24 mouse cellular contexts compared by ENCODE assay signal in the genomic region with DNA sequence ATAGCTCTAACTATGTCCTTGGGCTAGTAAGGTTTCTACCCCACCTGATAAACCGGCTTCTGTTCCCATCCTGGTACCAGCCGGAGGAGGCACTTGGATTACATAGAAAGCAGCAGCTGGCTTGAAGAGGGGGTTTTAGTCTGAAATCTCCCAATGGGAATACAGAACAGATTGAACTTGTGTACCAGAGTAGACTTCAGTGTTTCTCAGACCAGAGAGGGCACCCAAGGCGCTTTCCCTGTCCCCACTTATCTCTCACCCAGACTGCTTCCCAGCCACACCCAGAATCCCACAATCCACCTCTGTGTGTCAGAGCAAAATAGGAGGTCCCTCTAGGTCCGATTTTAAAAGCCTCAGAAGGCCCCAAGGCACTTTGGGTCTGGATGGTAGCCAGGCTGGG. TPM values are rescaled to one million over a fixed set of nuclear protein-coding genes. Genes with fewer than 3 reads are reported as not detected.
DNase-seq lines count a peak whose midpoint lies in the region; ATAC-seq lines count a peak whose summit lies in the region.
"Had no signal": no experiment of that assay in that cellular context is flagged by ENCODE, and none has a peak within 500 bp of the region (broad histone marks: within the 10 kb centered on the region; RNA-seq: fewer than 3 reads in every experiment).

No protein-coding gene starts in this region.

- peak overlapping the region in 1 of 2 experiments; percentile 87; a peak in 2 of 4 replicates for H3K27ac ChIP-seq in heart, embryonic 14.5 days (replicated peaks in 1 of 2; ENCODE audit: control insufficient read depth in 1 of 2, insufficient read depth in 1 of 2, low read depth in 2 of 2, low read length in 2 of 2)
- no peak overlapping the region for H3K27ac ChIP-seq in limb, embryonic 13.5 days
- no peak overlapping the region for H3K27ac ChIP-seq in limb, embryonic 10.5 days
- no peak overlapping the region for H3K27ac ChIP-seq in liver, embryonic 11.5 days (ENCODE audit: low read depth, low read length)
- H3K27ac ChIP-seq: hindbrain, embryonic 13.5 days; kidney, postnatal 0 days; limb, embryonic 15.5 days had no signal

- H3K9ac ChIP-seq in heart, embryonic 14.5 days (ENCODE audit: low read length) = peak overlapping the region; percentile 14; the same call in 1 of the 2 replicates
- peak overlapping the region; percentile 31; the same call in 1 of the 2 replicates for H3K9ac ChIP-seq in limb, embryonic 13.5 days
- H3K9ac ChIP-seq in liver, embryonic 11.5 days (ENCODE audit: low read depth, low read length) = 0 out of 2 replicates have a peak overlapping the region, but pooled peaks have one; percentile 2
- H3K9ac ChIP-seq: hindbrain, embryonic 13.5 days; limb, embryonic 15.5 days had no signal

- H3K4me3 ChIP-seq in heart, embryonic 14.5 days (ENCODE audit: control insufficient read depth in 1 of 2, insufficient read depth in 1 of 2, low read depth in 1 of 2, low read length in 2 of 2) = no peak overlapping the region
- no peak overlapping the region for H3K4me3 ChIP-seq in limb, embryonic 13.5 days
- H3K4me3 ChIP-seq in limb, embryonic 10.5 days = no peak overlapping the region
- H3K4me3 ChIP-seq in liver, embryonic 11.5 days (ENCODE audit: low read depth, low read length) = no peak overlapping the region
- H3K4me3 ChIP-seq: erythroblast, embryonic 14.5 days; hindbrain, embryonic 13.5 days; limb, embryonic 15.5 days; myocyte had no signal

- ATAC-seq in heart, embryonic 14.5 days (ENCODE audit: insufficient number of reproducible peaks, insufficient read depth, low FRiP score, low read depth) = no peak
- no peak for ATAC-seq in limb, embryonic 13.5 days (ENCODE audit: low FRiP score, low read depth)
- no peak for ATAC-seq in liver, embryonic 11.5 days (replicated peaks; ENCODE audit: low FRiP score)
- ATAC-seq in inflammation-experienced regulatory T-cells, adult 6 months = no peak
- ATAC-seq: CD4-positive, CD25-positive, alpha-beta regulatory T cell, adult 4 months; forebrain, embryonic 14.5 days; intestine, embryonic 16.5 days had no signal

- no peaks in the 10 kb centered on the region for H3K9me3 ChIP-seq in heart, embryonic 14.5 days (ENCODE audit: control insufficient read depth, low read length)
- H3K9me3 ChIP-seq in limb, embryonic 13.5 days = no peaks in the 10 kb centered on the region
- no peaks in the 10 kb centered on the region for H3K9me3 ChIP-seq in limb, embryonic 10.5 days (replicated peaks)
- H3K9me3 ChIP-seq in liver, embryonic 11.5 days (ENCODE audit: control insufficient read depth, low read length) = no peaks in the 10 kb centered on the region
- H3K9me3 ChIP-seq: G1E; hindbrain, embryonic 13.5 days; limb, embryonic 15.5 days had no signal

- peaks cover 41 to 55% of the 10 kb centered on the region in 2 experiments for H3K4me1 ChIP-seq in heart, embryonic 14.5 days (ENCODE audit: control insufficient read depth in 2 of 2, insufficient read depth in 2 of 2, low read length in 2 of 2)
- H3K4me1 ChIP-seq in limb, embryonic 13.5 days = peaks cover 25% of the 10 kb centered on the region
- peaks cover 18% of the 10 kb centered on the region for H3K4me1 ChIP-seq in limb, embryonic 10.5 days
- peaks cover 14% of the 10 kb centered on the region for H3K4me1 ChIP-seq in liver, embryonic 11.5 days (replicated peaks; ENCODE audit: control insufficient read depth, insufficient read depth, low read length)

- H3K4me2 ChIP-seq in heart, embryonic 14.5 days (ENCODE audit: low read length) = no peak overlapping the region
- H3K4me2 ChIP-seq in limb, embryonic 13.5 days (replicated peaks) = no peak overlapping the region
- no peak overlapping the region for H3K4me2 ChIP-seq in liver, embryonic 11.5 days
- H3K4me2 ChIP-seq: hindbrain, embryonic 13.5 days; limb, embryonic 15.5 days; midbrain, embryonic 11.5 days had no signal

- H3K27me3 ChIP-seq in heart, embryonic 14.5 days (ENCODE audit: control insufficient read depth, insufficient read depth, low read length) = no peaks in the 10 kb centered on the region
- no peaks in the 10 kb centered on the region for H3K27me3 ChIP-seq in limb, embryonic 13.5 days
- no peaks in the 10 kb centered on the region for H3K27me3 ChIP-seq in limb, embryonic 10.5 days (ENCODE audit: low read depth, poor library complexity, severe bottlenecking)
- no peaks in the 10 kb centered on the region for H3K27me3 ChIP-seq in liver, embryonic 11.5 days (replicated peaks; ENCODE audit: control insufficient read depth, insufficient read depth, low read length)
- H3K27me3 ChIP-seq: hindbrain, embryonic 13.5 days; limb, embryonic 15.5 days had no signal

- WGBS in heart, embryonic 14.5 days = 65% methylated on average over 4 of the region's 4 CpGs
- WGBS in limb, embryonic 13.5 days = 76% methylated on average over 4 of the region's 4 CpGs
- WGBS in limb, embryonic 10.5 days = 85% methylated on average over 4 of the region's 4 CpGs
- 74% methylated on average over 4 of the region's 4 CpGs for WGBS in liver, embryonic 11.5 days

- H3K36me3 ChIP-seq in heart, embryonic 14.5 days (ENCODE audit: control insufficient read depth, insufficient read depth, low read length) = peaks cover 59% of the 10 kb centered on the region
- H3K36me3 ChIP-seq in limb, embryonic 13.5 days = peaks cover 54% of the 10 kb centered on the region
- peaks cover 60% of the 10 kb centered on the region for H3K36me3 ChIP-seq in limb, embryonic 10.5 days
- H3K36me3 ChIP-seq in liver, embryonic 11.5 days (ENCODE audit: control insufficient read depth, insufficient read depth, low read length) = peaks cover 9% of the 10 kb centered on the region

- DNase-seq in cerebellum, adult 11-12 months = peak; percentile 38
- DNase-seq in cerebellum, postnatal 4 days (ENCODE audit: low spot score in 2 of 2) = no peak
- DNase-seq in heart, postnatal 4 days = no peak
- DNase-seq in limb, embryonic 10.5 days (ENCODE audit: low spot score) = no peak
- DNase-seq in liver, embryonic 11.5 days (ENCODE audit: low spot score) = no peak
- DNase-seq: lung, postnatal 4 days; right cerebral cortex, adult 18-20 months; thymus, adult 18-20 months had no signal

RNA-seq across cellular contexts. Expression of a gene that starts 3.6 kb away (rescaled TPM):
- polyA plus RNA-seq in heart, embryonic 14.5 days (2014; fragmentation: Nextera tagmentation; extraction: Ambion mirVana) = 320 and 338 TPM in 2 replicates
- total RNA-seq in heart, postnatal 4 days (2021) = 100 to 1,000 TPM; 198 to 211 TPM
- 108 and 112 TPM in 2 replicates for polyA plus RNA-seq in limb, embryonic 13.5 days (2015; fragmentation: Nextera tagmentation; extraction: Ambion mirVana)
- 113 and 121 TPM in 2 replicates for polyA plus RNA-seq in limb, embryonic 10.5 days (2016; fragmentation: Nextera tagmentation; extraction: Ambion mirVana)
- polyA plus RNA-seq in liver, embryonic 11.5 days (2014; fragmentation: Nextera tagmentation; extraction: Ambion mirVana) = 79.7 and 84.3 TPM in 2 replicates
- 100 to 1,000 TPM in 1 of 3 experiments, 10 to 100 TPM in 2; 90.4 to 101 (median 95.6) TPM for polyA plus RNA-seq in inflammation-experienced regulatory T-cells, adult 6 months (2017; shearing (Covaris generic))

RNA-seq across cellular contexts. Expression of a gene that starts 3.8 kb away (rescaled TPM):
- 180 and 187 TPM in 2 replicates for polyA plus RNA-seq in heart, embryonic 14.5 days (2014; fragmentation: Nextera tagmentation; extraction: Ambion mirVana)
- total RNA-seq in heart, postnatal 4 days (2021) = 100 to 1,000 TPM; 103 to 105 TPM
- 220 and 232 TPM in 2 replicates for polyA plus RNA-seq in limb, embryonic 13.5 days (2015; fragmentation: Nextera tagmentation; extraction: Ambion mirVana)
- polyA plus RNA-seq in limb, embryonic 10.5 days (2016; fragmentation: Nextera tagmentation; extraction: Ambion mirVana) = 263 and 272 TPM in 2 replicates
- 190 and 193 TPM in 2 replicates for polyA plus RNA-seq in liver, embryonic 11.5 days (2014; fragmentation: Nextera tagmentation; extraction: Ambion mirVana)
- polyA plus RNA-seq in inflammation-experienced regulatory T-cells, adult 6 months (2017; shearing (Covaris generic)) = 100 to 1,000 TPM; 150 to 222 (median 210) TPM

RNA-seq across cellular contexts. Expression of a gene that starts 10.0 kb away (rescaled TPM):
- polyA plus RNA-seq in heart, embryonic 14.5 days (2014; fragmentation: Nextera tagmentation; extraction: Ambion mirVana) = 0.57 and 0.69 TPM in 2 replicates
- total RNA-seq in heart, postnatal 4 days (2021) = not detected
- 0.18 and 0.31 TPM in 2 replicates for polyA plus RNA-seq in limb, embryonic 13.5 days (2015; fragmentation: Nextera tagmentation; extraction: Ambion mirVana)
- 0.26 TPM in 1 of 2 replicates, not detected in the other for polyA plus RNA-seq in limb, embryonic 10.5 days (2016; fragmentation: Nextera tagmentation; extraction: Ambion mirVana)
- 2.8 and 3.2 TPM in 2 replicates for polyA plus RNA-seq in liver, embryonic 11.5 days (2014; fragmentation: Nextera tagmentation; extraction: Ambion mirVana)
- under 1 TPM in 1 of 3 experiments, not detected in 2; 0.34 TPM for polyA plus RNA-seq in inflammation-experienced regulatory T-cells, adult 6 months (2017; shearing (Covaris generic))
- total RNA-seq: common myeloid progenitor, adult 5-6 weeks; gastrocnemius, postnatal 4 days; left cerebral cortex, adult 8-10 months had no signal
- polyA plus RNA-seq: erythroblast, embryonic 14.5 days; G1E; midbrain, embryonic 11.5 days had no signal

RNA-seq across cellular contexts. Expression of a gene that starts 17.1 kb away (rescaled TPM):
- 39.1 and 40.5 TPM in 2 replicates for polyA plus RNA-seq in heart, embryonic 14.5 days (2014; fragmentation: Nextera tagmentation; extraction: Ambion mirVana)
- total RNA-seq in heart, postnatal 4 days (2021) = 10 to 100 TPM; 43.4 to 44.3 TPM
- 30.6 and 31.7 TPM in 2 replicates for polyA plus RNA-seq in limb, embryonic 13.5 days (2015; fragmentation: Nextera tagmentation; extraction: Ambion mirVana)
- 10.7 and 12.0 TPM in 2 replicates for polyA plus RNA-seq in limb, embryonic 10.5 days (2016; fragmentation: Nextera tagmentation; extraction: Ambion mirVana)
- 21.7 and 22.9 TPM in 2 replicates for polyA plus RNA-seq in liver, embryonic 11.5 days (2014; fragmentation: Nextera tagmentation; extraction: Ambion mirVana)
- polyA plus RNA-seq in inflammation-experienced regulatory T-cells, adult 6 months (2017; shearing (Covaris generic)) = 10 to 100 TPM; 15.7 to 27.4 (median 17.9) TPM

RNA-seq across cellular contexts. Expression of a gene that starts 52.4 kb away (rescaled TPM):
- 351 and 359 TPM in 2 replicates for polyA plus RNA-seq in heart, embryonic 14.5 days (2014; fragmentation: Nextera tagmentation; extraction: Ambion mirVana)
- total RNA-seq in heart, postnatal 4 days (2021) = 100 to 1,000 TPM; 246 to 249 TPM
- 384 and 389 TPM in 2 replicates for polyA plus RNA-seq in limb, embryonic 13.5 days (2015; fragmentation: Nextera tagmentation; extraction: Ambion mirVana)
- polyA plus RNA-seq in limb, embryonic 10.5 days (2016; fragmentation: Nextera tagmentation; extraction: Ambion mirVana) = 355 and 369 TPM in 2 replicates
- 375 and 384 TPM in 2 replicates for polyA plus RNA-seq in liver, embryonic 11.5 days (2014; fragmentation: Nextera tagmentation; extraction: Ambion mirVana)
- polyA plus RNA-seq in inflammation-experienced regulatory T-cells, adult 6 months (2017; shearing (Covaris generic)) = 100 to 1,000 TPM; 611 to 878 (median 637) TPM
